Mouse (Mus musculus): ENCODE data around the gene Sh2b3. TPM values are rescaled to one million over a fixed set of nuclear protein-coding genes. Genes with fewer than 3 reads are reported as not detected.

The Sh2b3 gene
- polyA plus RNA-seq, 1 experiment from 2014 or later: 24.4 TPM

GRCm38 (mm10) chr5:121824121-121824520, 13.3 kb downstream of the Sh2b3 start:
- Histone ChIP-seq H3K9me3 (ENCODE audit: low read length) (no peaks in the 10 kb centered on the region), H3K4me2 (replicated peaks; ENCODE audit: low read depth, low read length) (no peak overlapping the region), H3K9ac (replicated peaks; ENCODE audit: low read depth) (no peak overlapping the region), H3K27ac (ENCODE audit: low read length) (peak overlapping the region; percentile 61; the same call in 1 of the 2 replicates), H3K4me3 (ENCODE audit: low read depth, low read length) (no peak overlapping the region), H3K27me3 (replicated peaks; ENCODE audit: insufficient read depth, low read length) (no peaks in the 10 kb centered on the region), H3K36me3 (ENCODE audit: insufficient read depth, low read length) (peaks cover 26% of the 10 kb centered on the region), H3K4me1 (ENCODE audit: insufficient read depth, low read depth, low read length) (peaks cover 4% of the 10 kb centered on the region; the same call in 1 of the 2 replicates)
- TF ChIP-seq CTCF (IDR thresholded peaks at IDR 0.05) (no peak), EP300 (IDR thresholded peaks at IDR 0.05) (no peak)
- ATAC-seq: peak; percentile 58
- 55% methylated on average over 4 of the region's 4 CpGs for WGBS
- DNase-seq (ENCODE audit: low spot score): peak; percentile 24

GRCm38 (mm10) chr5:121823668-121824067, 13.8 kb downstream of the Sh2b3 start:
- Histone ChIP-seq H3K27ac (ENCODE audit: low read length) (no peak overlapping the region), H3K9me3 (ENCODE audit: low read length) (no peaks in the 10 kb centered on the region), H3K4me1 (ENCODE audit: insufficient read depth, low read depth, low read length) (no peaks in the 10 kb centered on the region), H3K4me3 (ENCODE audit: low read depth, low read length) (no peak overlapping the region), H3K4me2 (replicated peaks; ENCODE audit: low read depth, low read length) (no peak overlapping the region), H3K36me3 (ENCODE audit: insufficient read depth, low read length) (peaks cover 30% of the 10 kb centered on the region), H3K27me3 (replicated peaks; ENCODE audit: insufficient read depth, low read length) (no peaks in the 10 kb centered on the region), H3K9ac (replicated peaks; ENCODE audit: low read depth) (no peak overlapping the region)
- 83% methylated on average over 1 of the region's 1 CpGs for WGBS
- TF ChIP-seq CTCF (IDR thresholded peaks at IDR 0.05) (no peak), EP300 (IDR thresholded peaks at IDR 0.05) (no peak)
- ATAC-seq (no peak), DNase-seq (ENCODE audit: low spot score) (no peak)

GRCm38 (mm10) chr5:121822786-121823505, 14.5 kb downstream of the Sh2b3 start:
- Histone ChIP-seq H3K27ac (ENCODE audit: low read length) (no peak overlapping the region), H3K4me1 (ENCODE audit: insufficient read depth, low read depth, low read length) (no peaks in the 10 kb centered on the region), H3K27me3 (replicated peaks; ENCODE audit: insufficient read depth, low read length) (no peaks in the 10 kb centered on the region), H3K9me3 (ENCODE audit: low read length) (no peaks in the 10 kb centered on the region), H3K36me3 (ENCODE audit: insufficient read depth, low read length) (peaks cover 30% of the 10 kb centered on the region), H3K9ac (replicated peaks; ENCODE audit: low read depth) (no peak overlapping the region), H3K4me2 (replicated peaks; ENCODE audit: low read depth, low read length) (no peak overlapping the region), H3K4me3 (ENCODE audit: low read depth, low read length) (no peak overlapping the region)
- TF ChIP-seq CTCF (IDR thresholded peaks at IDR 0.05) (no peak), EP300 (IDR thresholded peaks at IDR 0.05) (no peak)
- DNase-seq (ENCODE audit: low spot score) (no peak), ATAC-seq (no peak)
- WGBS: 72% methylated on average over 7 of the region's 7 CpGs

- DNase-seq (ENCODE audit: low spot score): no peak
- no peaks in the 10 kb centered on the region for H3K4me1 ChIP-seq (ENCODE audit: insufficient read depth, low read depth, low read length)
These were observed 15.9 kb downstream of the Sh2b3 start for GRCm38 (mm10) chr5:121821552-121821951.

GRCm38 (mm10) chr5:121821116-121821515, 16.3 kb downstream of the Sh2b3 start:
- Histone ChIP-seq H3K36me3 (ENCODE audit: insufficient read depth, low read length) (peaks cover 35% of the 10 kb centered on the region), H3K27ac (ENCODE audit: low read length) (no peak overlapping the region), H3K4me1 (ENCODE audit: insufficient read depth, low read depth, low read length) (no peaks in the 10 kb centered on the region)

More at GRCm38 (mm10) chr5:121821552-121821951, 15.9 kb downstream of the Sh2b3 start:
- Histone ChIP-seq H3K4me2 (replicated peaks; ENCODE audit: low read depth, low read length) (no peak overlapping the region), H3K36me3 (ENCODE audit: insufficient read depth, low read length) (peaks cover 36% of the 10 kb centered on the region), H3K9ac (replicated peaks; ENCODE audit: low read depth) (no peak overlapping the region), H3K4me3 (ENCODE audit: low read depth, low read length) (no peak overlapping the region), H3K27ac (ENCODE audit: low read length) (no peak overlapping the region), H3K9me3 (ENCODE audit: low read length) (no peaks in the 10 kb centered on the region), H3K27me3 (replicated peaks; ENCODE audit: insufficient read depth, low read length) (no peaks in the 10 kb centered on the region)
- WGBS: 55% methylated on average over 5 of the region's 5 CpGs
- ATAC-seq: no peak
- TF ChIP-seq EP300 (IDR thresholded peaks at IDR 0.05): no peak
- no peak for TF ChIP-seq CTCF (IDR thresholded peaks at IDR 0.05)

GRCm38 (mm10) chr5:121820657-121821056, 16.8 kb downstream of the Sh2b3 start:
- H3K4me3 ChIP-seq (ENCODE audit: low read depth, low read length): no peak overlapping the region
- no peaks in the 10 kb centered on the region for H3K9me3 ChIP-seq (ENCODE audit: low read length)
- no peak for ATAC-seq
- no peak for DNase-seq (ENCODE audit: low spot score)
- no peaks in the 10 kb centered on the region for H3K4me1 ChIP-seq (ENCODE audit: insufficient read depth, low read depth, low read length)
- no peak overlapping the region for H3K4me2 ChIP-seq (replicated peaks; ENCODE audit: low read depth, low read length)
- TF ChIP-seq EP300 (IDR thresholded peaks at IDR 0.05): no peak
- TF ChIP-seq CTCF (IDR thresholded peaks at IDR 0.05): no peak
- 34% methylated on average over 3 of the region's 3 CpGs for WGBS
- H3K27ac ChIP-seq (ENCODE audit: low read length): no peak overlapping the region
- H3K36me3 ChIP-seq (ENCODE audit: insufficient read depth, low read length): peaks cover 33% of the 10 kb centered on the region
- no peak overlapping the region for H3K9ac ChIP-seq (replicated peaks; ENCODE audit: low read depth)
- H3K27me3 ChIP-seq (replicated peaks; ENCODE audit: insufficient read depth, low read length): no peaks in the 10 kb centered on the region

More at GRCm38 (mm10) chr5:121821116-121821515, 16.3 kb downstream of the Sh2b3 start:
- no peaks in the 10 kb centered on the region for H3K27me3 ChIP-seq (replicated peaks; ENCODE audit: insufficient read depth, low read length)
- H3K9me3 ChIP-seq (ENCODE audit: low read length): no peaks in the 10 kb centered on the region
- 78% methylated on average over 5 of the region's 5 CpGs for WGBS
- no peak for DNase-seq (ENCODE audit: low spot score)
- H3K4me3 ChIP-seq (ENCODE audit: low read depth, low read length): no peak overlapping the region
- TF ChIP-seq EP300 (IDR thresholded peaks at IDR 0.05): no peak
- TF ChIP-seq CTCF (IDR thresholded peaks at IDR 0.05): no peak
- ATAC-seq: no peak
- H3K9ac ChIP-seq (replicated peaks; ENCODE audit: low read depth): no peak overlapping the region
- no peak overlapping the region for H3K4me2 ChIP-seq (replicated peaks; ENCODE audit: low read depth, low read length)
